Mouse (Mus musculus) ES-Bruce4 (cell line): ENCODE measurements around the gene Ppcs.

Experiments used
- CTCF ChIP-seq: IDR thresholded peaks from one replicate; pipeline ENCODE4 v1.8.1; 2011; ENCODE audit warnings: low read depth, low read length
- POLR2A ChIP-seq: IDR thresholded peaks from one replicate; pipeline ENCODE4 v1.8.1; 2011; ENCODE audit warnings: low read length; ENCODE audit not compliant: insufficient read depth

GRCm38 (mm10) chr4:119411877-119412650 is 10.2 kb downstream of the Ppcs start:
- TF ChIP-seq POLR2A (no peak), CTCF (no peak)
